Mouse (Mus musculus) hindbrain, embryonic 14.5 days (tissue): ENCODE data around the gene Pds5a. TPM values are rescaled to one million over a fixed set of nuclear protein-coding genes. Genes with fewer than 3 reads are reported as not detected.

Experiments used
- ATAC-seq: fragments of 200-750 bp; cut with Nextera tagmentation; 2 replicates; pipeline ENCODE4 v1.8.0; 2017; ENCODE audit warnings: moderate number of reproducible peaks, mild to moderate bottlenecking, moderate TSS enrichment, moderate library complexity; ENCODE audit not compliant: low FRiP score
- DNase-seq: peaks from one replicate; pipeline ENCODE4 v3.0.0-alpha.2; 2015; ENCODE audit warnings: low spot score
- H3K27ac ChIP-seq: fragments of 300-500 bp; sonication (generic); 2 replicates; pipeline ENCODE4 v1.5.1; 2014; ENCODE audit warnings: mild to moderate bottlenecking, moderate library complexity
- H3K27me3 ChIP-seq: fragments of 300-500 bp; sonication (generic); 2 replicates; pipeline ENCODE4 v1.6.1; 2014; ENCODE audit warnings: mild to moderate bottlenecking, low read length, mixed read lengths; ENCODE audit not compliant: control insufficient read depth, insufficient read depth
- H3K36me3 ChIP-seq: fragments of 300-500 bp; sonication (generic); replicated peaks from 2 replicates; pipeline ENCODE4 v1.6.1; 2014; ENCODE audit not compliant: control insufficient read depth, insufficient read depth
- H3K4me1 ChIP-seq: fragments of 300-500 bp; sonication (generic); replicated peaks from 2 replicates; pipeline ENCODE4 v1.6.1; 2014; ENCODE audit warnings: antibody characterized with exemption, low read length, mixed read lengths; ENCODE audit not compliant: control insufficient read depth, insufficient read depth
- H3K4me2 ChIP-seq: fragments of 300-500 bp; sonication (generic); replicated peaks from 2 replicates; pipeline ENCODE4 v1.6.1; 2014; ENCODE audit warnings: mild to moderate bottlenecking, moderate library complexity
- H3K4me3 ChIP-seq: fragments of 300-500 bp; sonication (generic); replicated peaks from 2 replicates; pipeline ENCODE4 v1.5.1; 2014; ENCODE audit warnings: mild to moderate bottlenecking, low read length
- H3K9ac ChIP-seq: fragments of 300-500 bp; sonication (generic); 2 replicates; pipeline ENCODE4 v1.6.1; 2014
- H3K9me3 ChIP-seq: fragments of 300-500 bp; sonication (generic); 2 replicates; pipeline ENCODE4 v1.6.1; 2016; ENCODE audit warnings: low read length; ENCODE audit not compliant: control insufficient read depth
- WGBS: fragments of 180-500 bp; shearing (Covaris S2); extraction: QIAGEN DNeasy Blood & Tissue Kit; methylation state at CpG from one replicate; pipeline ENCODE4 v1.1.7; 2014; 5-methylcytosine and 5-hydroxymethylcytosine counted together
- polyA plus RNA-seq: library from polyadenylated mRNA; unstranded; fragments of >200 nt; fragmentation: Nextera tagmentation; extraction: Ambion mirVana; gene quantifications from 2 replicates; pipeline ENCODE4 v1.2.1, GENCODE M21; 2014

Pds5a gene
- polyA plus RNA-seq, 1 experiment from 2014 or later, result 54.9 TPM

DNA sequence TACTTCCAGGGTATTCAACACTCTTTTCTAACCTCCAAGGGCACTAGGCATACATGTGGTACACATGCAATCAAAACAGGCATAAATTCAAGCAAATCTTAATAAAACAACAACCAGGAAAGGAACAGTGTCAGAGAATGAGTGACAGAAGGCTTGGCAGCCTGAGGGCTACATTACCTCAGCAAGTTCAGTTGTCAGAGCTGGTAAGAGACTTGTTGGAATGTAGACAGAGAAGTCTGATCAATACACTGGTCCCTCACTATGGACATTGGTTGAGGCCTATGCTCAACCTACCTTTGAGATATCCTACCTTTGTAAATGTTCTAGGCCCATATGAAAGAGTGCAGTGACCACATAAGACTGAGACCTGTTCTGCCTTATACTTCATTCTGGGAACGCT is 91.3 kb downstream of the Pds5a start:
- Histone ChIP-seq H3K4me3 (no peak overlapping the region), H3K9ac (no peak overlapping the region), H3K9me3 (no peaks in the 10 kb centered on the region), H3K27ac (no peak overlapping the region), H3K4me2 (no peak overlapping the region), H3K27me3 (no peaks in the 10 kb centered on the region), H3K36me3 (peaks cover 25% of the 10 kb centered on the region), H3K4me1 (no peaks in the 10 kb centered on the region)
- 97% methylated on average over 1 of the region's 1 CpGs for WGBS
- ATAC-seq (no peak), DNase-seq (no peak)

DNA sequence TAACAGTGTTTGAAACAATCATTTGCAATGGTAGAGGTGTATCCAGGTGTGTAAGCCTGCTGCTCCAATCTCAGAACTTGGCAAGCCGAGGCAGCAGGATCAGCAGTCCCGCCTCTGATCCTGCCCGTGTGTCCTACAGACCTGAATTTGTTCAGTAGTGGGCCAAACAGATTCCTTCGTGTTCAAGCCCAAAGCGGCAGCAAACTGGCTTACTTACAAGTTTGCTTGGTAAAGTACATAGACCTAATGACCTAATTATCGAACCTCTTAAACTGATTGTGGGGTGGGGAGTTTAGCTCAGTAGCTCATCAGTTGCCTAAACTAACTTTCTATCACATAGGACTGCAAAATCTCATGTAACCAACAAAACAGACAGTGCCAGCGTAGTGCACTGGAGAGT is 98.4 kb downstream of the Pds5a start:
- DNase-seq, result no peak
- H3K4me3 ChIP-seq, result no peak overlapping the region
- H3K4me1 ChIP-seq, result no peaks in the 10 kb centered on the region
- H3K9ac ChIP-seq, result no peak overlapping the region
- WGBS, result 96% methylated on average over 7 of the region's 7 CpGs
- no peak for ATAC-seq
- H3K36me3 ChIP-seq, result peaks cover 38% of the 10 kb centered on the region
- H3K4me2 ChIP-seq, result no peak overlapping the region
- no peak overlapping the region for H3K27ac ChIP-seq
- H3K27me3 ChIP-seq, result no peaks in the 10 kb centered on the region
- no peaks in the 10 kb centered on the region for H3K9me3 ChIP-seq

GRCm38 (mm10) chr5:65592421-65592820 is 105.7 kb downstream of the Pds5a start:
- DNase-seq, result no peak
- no peak for ATAC-seq
- Histone ChIP-seq H3K4me2 (no peak overlapping the region), H3K36me3 (peaks cover 41% of the 10 kb centered on the region), H3K9me3 (no peaks in the 10 kb centered on the region), H3K9ac (no peak overlapping the region), H3K4me1 (no peaks in the 10 kb centered on the region), H3K27ac (no peak overlapping the region), H3K4me3 (no peak overlapping the region), H3K27me3 (no peaks in the 10 kb centered on the region)
- 94% methylated on average over 2 of the region's 2 CpGs for WGBS

GRCm38 (mm10) chr5:65590199-65590598 is 107.9 kb downstream of the Pds5a start:
- WGBS, result 93% methylated on average over 1 of the region's 1 CpGs
- Histone ChIP-seq H3K27me3 (no peaks in the 10 kb centered on the region), H3K36me3 (peaks cover 36% of the 10 kb centered on the region), H3K4me1 (no peaks in the 10 kb centered on the region), H3K4me3 (no peak overlapping the region), H3K27ac (no peak overlapping the region), H3K9ac (no peak overlapping the region), H3K4me2 (no peak overlapping the region), H3K9me3 (no peaks in the 10 kb centered on the region)
- ATAC-seq, result no peak
- no peak for DNase-seq

- Histone ChIP-seq H3K9ac (no peak overlapping the region), H3K4me3 (no peak overlapping the region), H3K4me1 (no peaks in the 10 kb centered on the region), H3K9me3 (no peaks in the 10 kb centered on the region), H3K27ac (no peak overlapping the region), H3K4me2 (no peak overlapping the region), H3K36me3 (peaks cover 31% of the 10 kb centered on the region), H3K27me3 (no peaks in the 10 kb centered on the region)
- WGBS, result 92% methylated on average over 5 of the region's 5 CpGs
- DNase-seq (no peak), ATAC-seq (no peak)
Measured at GRCm38 (mm10) chr5:65586291-65586690, 111.8 kb downstream of the Pds5a start.

- Histone ChIP-seq H3K9ac (no peak overlapping the region), H3K27me3 (no peaks in the 10 kb centered on the region), H3K9me3 (no peaks in the 10 kb centered on the region), H3K4me1 (no peaks in the 10 kb centered on the region), H3K4me2 (no peak overlapping the region), H3K4me3 (no peak overlapping the region), H3K36me3 (peaks cover 14% of the 10 kb centered on the region), H3K27ac (no peak overlapping the region)
- DNase-seq (no peak), ATAC-seq (no peak)
- 84% methylated on average over 3 of the region's 3 CpGs for WGBS
Measured at GRCm38 (mm10) chr5:65578545-65578944, 119.5 kb downstream of the Pds5a start.

- no peak overlapping the region for H3K27ac ChIP-seq
- DNase-seq (no peak), ATAC-seq (no peak)
- WGBS, result 82% methylated on average over 2 of the region's 2 CpGs
- H3K36me3 ChIP-seq, result peaks cover 13% of the 10 kb centered on the region
- no peaks in the 10 kb centered on the region for H3K27me3 ChIP-seq
- no peaks in the 10 kb centered on the region for H3K4me1 ChIP-seq
- no peak overlapping the region for H3K4me3 ChIP-seq
- H3K9ac ChIP-seq, result no peak overlapping the region
- H3K4me2 ChIP-seq, result no peak overlapping the region
- H3K9me3 ChIP-seq, result no peaks in the 10 kb centered on the region
Measured at GRCm38 (mm10) chr5:65575896-65576295, 122.2 kb downstream of the Pds5a start.

DNA sequence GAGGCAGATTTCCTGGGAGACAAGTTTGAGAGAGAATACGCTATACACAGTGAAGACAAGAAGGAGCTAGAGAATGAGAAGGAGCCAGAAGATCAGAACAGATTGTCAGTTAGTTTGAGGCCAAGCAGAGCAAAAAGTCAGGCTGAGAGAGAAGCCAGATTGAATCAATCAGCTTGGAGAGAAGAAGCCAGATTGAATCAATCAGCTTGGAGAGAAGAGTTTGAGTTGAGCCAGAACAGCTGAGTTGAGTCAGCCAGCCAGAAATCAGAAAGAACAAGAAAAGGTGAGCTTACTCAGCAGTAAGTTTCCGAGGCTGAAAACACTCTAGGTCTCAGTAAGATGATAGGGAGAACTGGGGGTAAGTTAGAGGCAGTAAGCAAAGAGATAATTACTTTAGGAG is 123.2 kb downstream of the Pds5a start:
- Histone ChIP-seq H3K9ac (no peak overlapping the region), H3K4me2 (no peak overlapping the region), H3K4me3 (no peak overlapping the region), H3K36me3 (peaks cover 15% of the 10 kb centered on the region), H3K27ac (no peak overlapping the region), H3K27me3 (no peaks in the 10 kb centered on the region), H3K4me1 (no peaks in the 10 kb centered on the region), H3K9me3 (no peaks in the 10 kb centered on the region)
- no peak for ATAC-seq
- 91% methylated on average over 2 of the region's 2 CpGs for WGBS
- DNase-seq, result no peak

- Histone ChIP-seq H3K4me2 (no peak overlapping the region), H3K27ac (no peak overlapping the region), H3K9me3 (no peaks in the 10 kb centered on the region), H3K27me3 (no peaks in the 10 kb centered on the region), H3K36me3 (peaks cover 17% of the 10 kb centered on the region; the same call in 1 of the 2 replicates), H3K9ac (no peak overlapping the region), H3K4me3 (no peak overlapping the region), H3K4me1 (no peaks in the 10 kb centered on the region)
- ATAC-seq (no peak), DNase-seq (no peak)
- WGBS, result 83% methylated on average over 2 of the region's 2 CpGs
Measured at GRCm38 (mm10) chr5:65565486-65565885, 132.6 kb downstream of the Pds5a start.

- H3K4me3 ChIP-seq, result no peak overlapping the region
- H3K27ac ChIP-seq, result no peak overlapping the region
- WGBS, result 16% methylated on average over 19 of the region's 20 CpGs
- H3K4me2 ChIP-seq, result no peak overlapping the region
- H3K9ac ChIP-seq, result no peak overlapping the region
- H3K36me3 ChIP-seq, result no peaks in the 10 kb centered on the region
- no peak for DNase-seq
- no peaks in the 10 kb centered on the region for H3K9me3 ChIP-seq
- no peaks in the 10 kb centered on the region for H3K27me3 ChIP-seq
- ATAC-seq, result peak; percentile 53
- H3K4me1 ChIP-seq, result no peaks in the 10 kb centered on the region
Measured at GRCm38 (mm10) chr5:65561125-65561893, 136.8 kb downstream of the Pds5a start.
